Mouse (Mus musculus): Measurements from ENCODE around the gene 9430038I01Rik. TPM values are rescaled to one million over a fixed set of nuclear protein-coding genes. Genes with fewer than 3 reads are reported as not detected.

9430038I01Rik gene
- polyA plus RNA-seq (2017; shearing (Covaris generic)), result 30.5 TPM

DNA sequence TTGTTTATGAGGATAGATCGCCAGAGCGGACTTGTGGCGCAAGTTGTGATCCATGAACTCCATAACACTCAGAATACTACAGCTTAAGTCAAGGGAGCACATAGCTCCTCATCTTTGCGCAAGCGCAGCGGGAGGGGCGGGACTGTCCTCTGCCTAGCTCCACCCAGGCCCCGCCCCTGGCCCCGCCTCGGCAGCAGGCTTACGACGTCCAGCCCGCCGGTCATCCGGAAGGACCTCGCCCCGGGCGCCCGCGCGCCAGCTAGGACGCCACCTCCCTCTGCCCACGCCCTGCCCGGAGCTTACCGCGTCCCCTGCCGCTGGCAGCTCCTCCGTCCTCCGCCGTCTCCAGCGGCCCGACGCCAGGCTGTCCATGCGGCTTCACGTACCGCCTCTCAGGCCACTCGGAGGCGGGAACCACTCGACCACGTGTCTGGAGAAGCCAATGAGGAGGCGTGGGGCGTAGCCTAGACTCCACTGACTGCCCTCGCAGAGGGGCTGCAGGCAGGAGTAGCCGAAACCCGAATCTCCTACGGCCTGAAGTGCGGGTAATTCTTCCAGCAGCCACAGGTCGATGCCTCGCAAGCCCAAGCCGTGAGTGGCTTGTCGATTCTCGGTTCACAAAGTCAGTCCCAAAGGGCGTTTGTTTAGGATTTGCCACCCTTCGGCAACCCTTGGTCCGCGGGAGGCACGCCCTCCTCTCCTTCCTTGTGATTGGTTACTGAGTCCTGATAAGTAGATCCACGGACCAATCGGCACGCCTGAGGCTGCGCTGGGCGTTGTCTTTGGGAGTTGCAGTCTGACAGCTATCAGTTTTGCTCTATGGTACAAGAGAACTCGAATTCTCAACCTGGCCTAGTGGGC, at the start of gene 9430038I01Rik:
Gene 9430038I01Rik (minus strand): TSS at position 426 of the 861 bp plus-strand sequence.

DNA sequence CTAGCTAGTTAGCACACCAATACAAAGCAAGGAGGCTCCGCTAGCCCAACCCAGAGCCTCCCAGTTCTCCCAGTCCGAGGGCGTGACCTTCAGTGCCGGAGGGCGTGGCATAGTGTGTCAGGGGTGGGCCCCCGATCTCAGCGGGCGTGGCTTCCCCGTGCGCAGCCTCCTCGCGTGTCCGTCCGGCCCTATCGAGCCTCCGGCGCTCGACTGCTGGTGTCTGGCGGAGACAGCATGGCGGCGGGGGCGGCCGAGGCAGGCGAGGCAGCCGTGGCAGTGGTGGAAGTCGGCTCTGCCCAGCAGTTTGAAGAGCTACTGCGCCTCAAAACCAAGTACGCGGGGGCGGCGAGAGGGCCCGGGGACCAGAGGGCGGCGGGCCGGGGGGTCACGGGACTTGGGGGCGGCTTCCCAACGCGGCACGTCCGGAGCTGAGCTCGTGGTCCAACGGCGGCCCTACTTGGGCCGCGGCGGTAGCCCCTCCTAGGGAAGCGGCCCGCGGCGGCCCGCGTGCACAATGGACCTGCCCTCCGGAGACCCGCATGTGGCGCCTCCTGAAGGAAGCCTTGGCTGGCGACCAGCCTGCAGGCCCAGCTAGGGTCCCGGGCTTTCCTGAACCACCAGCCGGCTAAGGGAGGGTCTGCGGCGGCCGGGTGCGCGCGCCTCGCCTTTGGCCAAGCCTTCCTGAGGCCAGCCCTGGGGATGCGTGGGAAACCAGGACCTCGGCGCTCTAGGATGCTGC, 27.0 kb upstream of the 9430038I01Rik start, which contains the start of gene Glrx3:
Gene Glrx3 (plus strand): TSS at position 175 of the 739 bp plus-strand sequence.

Other genes with a start within 250 kb of the 9430038I01Rik start
- gene Ebf3, start 96.3 kb downstream of the 9430038I01Rik start, polyA plus RNA-seq (2017; shearing (Covaris generic)), result not detected
- gene Glrx3, start 26.9 kb upstream of the 9430038I01Rik start, polyA plus RNA-seq (2017; shearing (Covaris generic)), result 80.7 TPM